In genomic region chr17:29261603-29262258, GRCm38 (mm10) we compare ENCODE assay signal across 10 mouse cellular contexts. TPM values are rescaled to one million over a fixed set of nuclear protein-coding genes. Genes with fewer than 3 reads are reported as not detected.
DNase-seq lines count a peak whose midpoint lies in the region; ATAC-seq and TF ChIP-seq lines count a peak whose summit lies in the region.
"Had no signal": no experiment of that assay in that cellular context is flagged by ENCODE, and none has a peak within 500 bp of the region (broad histone marks: within the 10 kb centered on the region; RNA-seq: fewer than 3 reads in every experiment).

No protein-coding gene starts in this region.

- in situ Hi-C loops in ES-E14 (cut with MboI; ENCODE audit: low sequenced_read_pairs in 2 of 2, unreplicated experiment in 2 of 2): no loop called here

- no peak for TF ChIP-seq CTCF in kidney, postnatal 0 days (IDR thresholded peaks at IDR 0.05; ENCODE audit: low read depth)
- TF ChIP-seq CTCF in kidney, adult 2 months (conservative IDR thresholded peaks at IDR 0.05; ENCODE audit: insufficient read depth, insufficient read length, low read depth, low read length): no peak

- H3K27ac ChIP-seq in forebrain, embryonic 12.5 days: no peak overlapping the region
- H3K27ac ChIP-seq in forebrain, embryonic 16.5 days (ENCODE audit: low read length): no peak overlapping the region
- peak overlapping the region; percentile 50; the same call in 1 of the 2 replicates for H3K27ac ChIP-seq in kidney, postnatal 0 days
- H3K27ac ChIP-seq in kidney, adult 2 months (ENCODE audit: insufficient read depth, low read depth, low read length): no peak overlapping the region
- peak overlapping the region; percentile 19; the same call in 1 of the 2 replicates for H3K27ac ChIP-seq in ES-E14 (ENCODE audit: insufficient read depth, low read depth, low read length, poor library complexity, severe bottlenecking)
- H3K27ac ChIP-seq in limb, embryonic 13.5 days: no peak overlapping the region
- H3K27ac ChIP-seq: layer of hippocampus, adult 2 months had no signal

- WGBS in forebrain, embryonic 12.5 days: 94% methylated on average over 22 of the region's 22 CpGs
- whole genome bisulfite sequencing in forebrain, embryonic 16.5 days: 91% methylated on average over 22 of the region's 22 CpGs
- WGBS in kidney, postnatal 0 days: 80% methylated on average over 22 of the region's 22 CpGs
- WGBS in kidney, adult 2 months: 67% methylated on average over 22 of the region's 22 CpGs
- WGBS in limb, embryonic 13.5 days: 92% methylated on average over 22 of the region's 22 CpGs

- 0 out of 2 replicates have a peak overlapping the region, but pooled peaks have one; percentile 4 for H3K4me3 ChIP-seq in forebrain, embryonic 12.5 days (replicated peaks)
- no peak overlapping the region for H3K4me3 ChIP-seq in forebrain, embryonic 16.5 days (replicated peaks; ENCODE audit: low read length)
- H3K4me3 ChIP-seq in kidney, postnatal 0 days (replicated peaks; ENCODE audit: low read depth, low read length): peak overlapping the region; percentile 6; the same call in 1 of the 2 replicates
- no peak overlapping the region for H3K4me3 ChIP-seq in kidney, adult 2 months (ENCODE audit: insufficient read depth, low read depth, low read length)
- H3K4me3 ChIP-seq in ES-E14 (ENCODE audit: insufficient read depth in 1 of 2, low read depth in 1 of 2, low read length in 2 of 2, poor library complexity in 1 of 2, severe bottlenecking in 1 of 2): peak overlapping the region; percentile 15 to 99
- peak overlapping the region; percentile 76 for H3K4me3 ChIP-seq in limb, embryonic 13.5 days
- H3K4me3 ChIP-seq: layer of hippocampus, adult 2 months had no signal

- TF ChIP-seq POLR2A in kidney, adult 2 months (IDR thresholded peaks at IDR 0.05; ENCODE audit: low read depth, low read length): no peak

- no peaks in the 10 kb centered on the region for H3K27me3 ChIP-seq in forebrain, embryonic 12.5 days
- no peaks in the 10 kb centered on the region for H3K27me3 ChIP-seq in forebrain, embryonic 16.5 days (replicated peaks; ENCODE audit: control insufficient read depth, insufficient read depth, low read length)
- H3K27me3 ChIP-seq in kidney, postnatal 0 days (ENCODE audit: insufficient read depth, low read length): no peaks in the 10 kb centered on the region
- no peaks in the 10 kb centered on the region for H3K27me3 ChIP-seq in kidney, adult 2 months (replicated peaks; ENCODE audit: control insufficient read depth, insufficient read depth, low read length)
- no peaks in the 10 kb centered on the region for H3K27me3 ChIP-seq in limb, embryonic 13.5 days

- peak overlapping the region; percentile 30; the same call in 1 of the 2 replicates for H3K9ac ChIP-seq in forebrain, embryonic 12.5 days
- H3K9ac ChIP-seq in forebrain, embryonic 16.5 days (replicated peaks; ENCODE audit: low read depth, low read length): no peak overlapping the region
- H3K9ac ChIP-seq in kidney, postnatal 0 days (ENCODE audit: low read depth, low read length): no peak overlapping the region
- peak overlapping the region; percentile 68 for H3K9ac ChIP-seq in ES-E14 (ENCODE audit: insufficient read depth, low read depth, low read length, poor library complexity, severe bottlenecking)
- H3K9ac ChIP-seq in limb, embryonic 13.5 days: peak overlapping the region; percentile 8; the same call in 1 of the 2 replicates

- H3K4me1 ChIP-seq in forebrain, embryonic 12.5 days: peaks cover 37% of the 10 kb centered on the region
- peaks cover 34% of the 10 kb centered on the region for H3K4me1 ChIP-seq in forebrain, embryonic 16.5 days (replicated peaks; ENCODE audit: control insufficient read depth, insufficient read depth, low read length)
- peaks cover 18% of the 10 kb centered on the region; the same call in 1 of the 2 replicates for H3K4me1 ChIP-seq in kidney, postnatal 0 days (replicated peaks; ENCODE audit: insufficient read depth, low read length)
- peaks cover 25% of the 10 kb centered on the region for H3K4me1 ChIP-seq in kidney, adult 2 months (ENCODE audit: control insufficient read depth, insufficient read depth, low read length)
- H3K4me1 ChIP-seq in ES-E14 (ENCODE audit: control insufficient read depth in 2 of 2, insufficient read depth in 2 of 2, low read length in 2 of 2, poor library complexity in 1 of 2): peaks cover 7 to 8% of the 10 kb centered on the region in 2 experiments
- H3K4me1 ChIP-seq in limb, embryonic 13.5 days: peaks cover 39% of the 10 kb centered on the region

- H3K9me3 ChIP-seq in forebrain, embryonic 12.5 days: no peaks in the 10 kb centered on the region
- H3K9me3 ChIP-seq in forebrain, embryonic 16.5 days (ENCODE audit: control insufficient read depth, low read length): no peaks in the 10 kb centered on the region
- H3K9me3 ChIP-seq in kidney, postnatal 0 days (replicated peaks; ENCODE audit: low read length): no peaks in the 10 kb centered on the region
- H3K9me3 ChIP-seq in ES-E14 (ENCODE audit: control insufficient read depth, insufficient read depth, low read depth, low read length): no peaks in the 10 kb centered on the region
- H3K9me3 ChIP-seq in limb, embryonic 13.5 days: no peaks in the 10 kb centered on the region

- peak overlapping the region; percentile 71 for H3K4me2 ChIP-seq in forebrain, embryonic 12.5 days
- H3K4me2 ChIP-seq in forebrain, embryonic 16.5 days (ENCODE audit: low read length): no peak overlapping the region
- H3K4me2 ChIP-seq in kidney, postnatal 0 days (ENCODE audit: low read length): peak overlapping the region; percentile 87; the same call in 1 of the 2 replicates
- H3K4me2 ChIP-seq in limb, embryonic 13.5 days (replicated peaks): peak overlapping the region; percentile 78

- no peak for ATAC-seq in forebrain, embryonic 12.5 days (ENCODE audit: low FRiP score)
- no peak for ATAC-seq in forebrain, embryonic 16.5 days
- no peak for ATAC-seq in kidney, postnatal 0 days (replicated peaks; ENCODE audit: low FRiP score, low read depth)
- ATAC-seq in limb, embryonic 13.5 days (ENCODE audit: low FRiP score, low read depth): no peak
- no peak for ATAC-seq in granulocyte monocyte progenitor cell, adult 5-6 weeks (replicated peaks; ENCODE audit: poor library complexity, severe bottlenecking)

- DNase-seq in kidney, postnatal 0 days (ENCODE audit: low spot score): no peak
- no peak for DNase-seq in kidney, adult 2 months
- DNase-seq in ES-E14 (ENCODE audit: low read depth, low spot score): no peak
- no peak for DNase-seq in gastrocnemius, postnatal 10 days
- DNase-seq: cerebellum, adult 9-10 months had no signal

- peaks cover 42% of the 10 kb centered on the region for H3K36me3 ChIP-seq in forebrain, embryonic 12.5 days (replicated peaks)
- peaks cover 5% of the 10 kb centered on the region; the same call in 1 of the 2 replicates for H3K36me3 ChIP-seq in forebrain, embryonic 16.5 days (ENCODE audit: control insufficient read depth, insufficient read depth)
- H3K36me3 ChIP-seq in kidney, postnatal 0 days (ENCODE audit: insufficient read depth, low read length): peaks cover 13% of the 10 kb centered on the region
- H3K36me3 ChIP-seq in kidney, adult 2 months (ENCODE audit: control insufficient read depth, insufficient read depth, low read length): no peaks in the 10 kb centered on the region
- H3K36me3 ChIP-seq in ES-E14 (ENCODE audit: control insufficient read depth, insufficient read depth, low read length, poor library complexity, severe bottlenecking): peaks cover 37% of the 10 kb centered on the region
- peaks cover 43% of the 10 kb centered on the region for H3K36me3 ChIP-seq in limb, embryonic 13.5 days

RNA-seq across cellular contexts. Expression of gene Ppil1, which starts 2.3 kb away (rescaled TPM):
- 139 and 142 TPM in 2 replicates for polyA plus RNA-seq in forebrain, embryonic 12.5 days (2016; fragmentation: Nextera tagmentation; extraction: Ambion mirVana)
- polyA plus RNA-seq in forebrain, embryonic 16.5 days (2015; fragmentation: Nextera tagmentation; extraction: Ambion mirVana): 118 and 125 TPM in 2 replicates
- 108 and 126 TPM in 2 replicates for polyA plus RNA-seq in kidney, postnatal 0 days (2015; fragmentation: Nextera tagmentation; extraction: Ambion mirVana)
- 21.5 and 23.5 TPM in 2 replicates for polyA plus RNA-seq in kidney, adult 2 months (2012; rRNA removed)
- 134 and 157 TPM in 2 replicates for total RNA-seq in ES-E14 (2012; rRNA removed)
- 155 and 162 TPM in 2 replicates for polyA plus RNA-seq in limb, embryonic 13.5 days (2015; fragmentation: Nextera tagmentation; extraction: Ambion mirVana)
- total RNA-seq in granulocyte monocyte progenitor cell, adult 5-6 weeks (2014; fragmentation: Nextera tagmentation): 83.0 and 122 TPM in 2 replicates
- 97.1 and 107 TPM in 2 replicates for total RNA-seq in granulocyte monocyte progenitor cell, adult 5-6 weeks (2017)
- 10 to 100 TPM; 11.4 to 12.4 TPM for total RNA-seq in gastrocnemius, postnatal 10 days (2021)

RNA-seq across cellular contexts. Expression of gene BC004004, which starts 6.9 kb away (rescaled TPM):
- 65.0 and 65.2 TPM in 2 replicates for polyA plus RNA-seq in forebrain, embryonic 12.5 days (2016; fragmentation: Nextera tagmentation; extraction: Ambion mirVana)
- 102 and 108 TPM in 2 replicates for polyA plus RNA-seq in forebrain, embryonic 16.5 days (2015; fragmentation: Nextera tagmentation; extraction: Ambion mirVana)
- polyA plus RNA-seq in kidney, postnatal 0 days (2015; fragmentation: Nextera tagmentation; extraction: Ambion mirVana): 131 TPM in 2 replicates
- 219 and 228 TPM in 2 replicates for polyA plus RNA-seq in kidney, adult 2 months (2012; rRNA removed)
- 50.9 and 54.5 TPM in 2 replicates for total RNA-seq in ES-E14 (2012; rRNA removed)
- 65.1 and 69.7 TPM in 2 replicates for polyA plus RNA-seq in limb, embryonic 13.5 days (2015; fragmentation: Nextera tagmentation; extraction: Ambion mirVana)
- 97.2 and 127 TPM in 2 replicates for total RNA-seq in granulocyte monocyte progenitor cell, adult 5-6 weeks (2014; fragmentation: Nextera tagmentation)
- total RNA-seq in granulocyte monocyte progenitor cell, adult 5-6 weeks (2017): 67.3 and 108 TPM in 2 replicates
- 100 to 1,000 TPM; 115 to 118 TPM for total RNA-seq in gastrocnemius, postnatal 10 days (2021)

RNA-seq across cellular contexts. Expression of gene Cpne5, which starts 23.8 kb away (rescaled TPM):
- polyA plus RNA-seq in forebrain, embryonic 12.5 days (2016; fragmentation: Nextera tagmentation; extraction: Ambion mirVana): 9.9 and 10.7 TPM in 2 replicates
- 25.0 and 35.5 TPM in 2 replicates for polyA plus RNA-seq in forebrain, embryonic 16.5 days (2015; fragmentation: Nextera tagmentation; extraction: Ambion mirVana)
- polyA plus RNA-seq in kidney, postnatal 0 days (2015; fragmentation: Nextera tagmentation; extraction: Ambion mirVana): 5.3 and 5.8 TPM in 2 replicates
- polyA plus RNA-seq in kidney, adult 2 months (2012; rRNA removed): 0.78 and 1.2 TPM in 2 replicates
- total RNA-seq in ES-E14 (2012; rRNA removed): 5.1 and 5.8 TPM in 2 replicates
- polyA plus RNA-seq in limb, embryonic 13.5 days (2015; fragmentation: Nextera tagmentation; extraction: Ambion mirVana): 10.4 and 12.7 TPM in 2 replicates
- total RNA-seq in granulocyte monocyte progenitor cell, adult 5-6 weeks (2014; fragmentation: Nextera tagmentation): 5.9 and 6.3 TPM in 2 replicates
- total RNA-seq in granulocyte monocyte progenitor cell, adult 5-6 weeks (2017): 1.7 and 14.3 TPM in 2 replicates
- under 1 TPM; 0.32 to 0.49 TPM for total RNA-seq in gastrocnemius, postnatal 10 days (2021)

RNA-seq across cellular contexts. Expression of gene Pi16, which starts 55.7 kb away (rescaled TPM):
- 1.8 and 2.2 TPM in 2 replicates for polyA plus RNA-seq in forebrain, embryonic 12.5 days (2016; fragmentation: Nextera tagmentation; extraction: Ambion mirVana)
- polyA plus RNA-seq in forebrain, embryonic 16.5 days (2015; fragmentation: Nextera tagmentation; extraction: Ambion mirVana): 1.2 and 2.0 TPM in 2 replicates
- polyA plus RNA-seq in kidney, postnatal 0 days (2015; fragmentation: Nextera tagmentation; extraction: Ambion mirVana): 3.1 and 4.1 TPM in 2 replicates
- polyA plus RNA-seq in kidney, adult 2 months (2012; rRNA removed): 18.4 and 22.2 TPM in 2 replicates
- total RNA-seq in ES-E14 (2012; rRNA removed): 0.37 and 0.71 TPM in 2 replicates
- polyA plus RNA-seq in limb, embryonic 13.5 days (2015; fragmentation: Nextera tagmentation; extraction: Ambion mirVana): 0.45 and 0.46 TPM in 2 replicates
- 7.0 and 15.7 TPM in 2 replicates for total RNA-seq in granulocyte monocyte progenitor cell, adult 5-6 weeks (2014; fragmentation: Nextera tagmentation)
- 9.9 and 10.8 TPM in 2 replicates for total RNA-seq in granulocyte monocyte progenitor cell, adult 5-6 weeks (2017)
- total RNA-seq in gastrocnemius, postnatal 10 days (2021): 10 to 100 TPM; 38.8 to 45.1 TPM

Comparison
In these comparisons a context has a peak if more than half of its experiments do, and no peak if none do; other contexts are left out.
1. H3K27ac ChIP-seq: peak in kidney, postnatal 0 days (single experiment) and ES-E14 (single experiment); none in forebrain, embryonic 12.5 days (single experiment), forebrain, embryonic 16.5 days (single experiment), kidney, adult 2 months (single experiment) and limb, embryonic 13.5 days (single experiment).
2. H3K4me3 ChIP-seq: peak in forebrain, embryonic 12.5 days (single experiment), kidney, postnatal 0 days (single experiment), ES-E14 (2 of 2) and limb, embryonic 13.5 days (single experiment); none in forebrain, embryonic 16.5 days (single experiment) and kidney, adult 2 months (single experiment).
3. H3K9ac ChIP-seq: peak in forebrain, embryonic 12.5 days (single experiment), ES-E14 (single experiment) and limb, embryonic 13.5 days (single experiment); none in forebrain, embryonic 16.5 days (single experiment) and kidney, postnatal 0 days (single experiment).